Mouse (Mus musculus) embryonic facial prominence, embryonic 11.5 days (tissue): ENCODE results near the gene Cad. TPM values are rescaled to one million over a fixed set of nuclear protein-coding genes. Genes with fewer than 3 reads are reported as not detected.

Experiments used
- ATAC-seq: fragments of 200-750 bp; cut with Nextera tagmentation; replicated peaks from 2 replicates; pipeline ENCODE4 v1.8.0; 2017; ENCODE audit warnings: low read depth; ENCODE audit not compliant: insufficient number of reproducible peaks, low FRiP score, low TSS enrichment
- DNase-seq: peaks from one replicate; pipeline ENCODE4 v3.0.0-alpha.2; 2015; ENCODE audit warnings: low spot score
- H3K27ac ChIP-seq: fragments of 300-500 bp; sonication (generic); replicated peaks from 2 replicates; pipeline ENCODE4 v1.5.1; 2014; ENCODE audit warnings: mild to moderate bottlenecking, low read depth, low read length, control low read depth
- H3K27me3 ChIP-seq: fragments of 300-500 bp; sonication (generic); 2 replicates; pipeline ENCODE4 v1.6.1; 2014; ENCODE audit warnings: mild to moderate bottlenecking, low read length, moderate library complexity, mixed read lengths; ENCODE audit not compliant: control insufficient read depth, insufficient read depth
- H3K36me3 ChIP-seq: fragments of 300-500 bp; sonication (generic); replicated peaks from 2 replicates; pipeline ENCODE4 v1.6.1; 2014; ENCODE audit warnings: low read depth, mild to moderate bottlenecking, low read length, moderate library complexity, mixed read lengths; ENCODE audit not compliant: control insufficient read depth, insufficient read depth
- H3K4me1 ChIP-seq: fragments of 300-500 bp; sonication (generic); 2 replicates; pipeline ENCODE4 v1.6.1; 2014; ENCODE audit warnings: low read length, mixed read lengths; ENCODE audit not compliant: control insufficient read depth, insufficient read depth
- H3K4me2 ChIP-seq: fragments of 300-500 bp; sonication (generic); 2 replicates; pipeline ENCODE4 v1.6.1; 2014; ENCODE audit warnings: low read depth, mild to moderate bottlenecking, control low read depth, low read length, moderate library complexity
- H3K4me3 ChIP-seq: fragments of 300-500 bp; sonication (generic); 2 replicates; pipeline ENCODE4 v1.5.1; 2014; ENCODE audit warnings: low read depth, low read length, control low read depth
- H3K9ac ChIP-seq: fragments of 300-500 bp; sonication (generic); replicated peaks from 2 replicates; pipeline ENCODE4 v1.6.1; 2014; ENCODE audit warnings: mild to moderate bottlenecking, control low read depth, low read length
- H3K9me3 ChIP-seq: fragments of 300-500 bp; sonication (generic); replicated peaks from 2 replicates; pipeline ENCODE4 v1.6.1; 2016; ENCODE audit warnings: mild to moderate bottlenecking, low read length, inconsistent platforms, mixed read lengths; ENCODE audit not compliant: control insufficient read depth
- WGBS: fragments of 180-500 bp; shearing (Covaris S2); extraction: QIAGEN DNeasy Blood & Tissue Kit; methylation state at CpG from one replicate; pipeline ENCODE4 v1.1.7; 2014; 5-methylcytosine and 5-hydroxymethylcytosine counted together
- polyA plus RNA-seq: library from polyadenylated mRNA; unstranded; fragments of >200 nt; fragmentation: Nextera tagmentation; extraction: Ambion mirVana; gene quantifications from 2 replicates; pipeline ENCODE4 v1.2.1, GENCODE M21; 2014

Cad gene
- polyA plus RNA-seq, 1 experiment from 2014 or later = 21.3 TPM

DNA sequence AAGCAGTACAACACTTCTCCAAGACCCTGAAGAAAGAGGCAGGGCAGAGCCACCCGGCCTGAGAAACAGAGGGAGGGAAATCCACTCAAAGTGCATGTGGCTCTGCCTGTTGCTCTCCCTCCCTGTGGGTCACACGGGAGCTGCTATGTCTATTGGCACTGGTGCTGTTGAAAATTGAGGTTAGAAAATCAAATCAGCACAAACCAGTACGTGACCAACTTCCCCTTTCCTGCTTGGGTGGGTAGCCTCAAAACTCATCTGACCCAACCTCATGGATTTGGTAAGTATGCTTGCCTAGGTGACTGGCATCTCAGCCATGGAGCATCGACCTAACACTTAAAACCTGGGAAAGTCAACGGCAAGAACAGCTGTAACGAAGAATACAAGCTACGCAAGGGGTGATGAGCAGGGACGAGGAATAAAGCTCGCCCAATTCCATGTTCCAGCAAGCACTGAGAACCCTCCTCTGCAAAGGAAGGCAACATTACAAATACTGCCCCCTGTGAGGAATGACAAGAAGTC lies 51.3 kb downstream of the Cad start, which contains the start of gene Dnajc5g:
Dnajc5g (plus strand) TSS at position 472 of the 522 bp plus-strand sequence.
- Histone ChIP-seq H3K4me1 (no peaks in the 10 kb centered on the region), H3K27ac (no peak within 1 kb of the TSS), H3K36me3 (no peaks in the 10 kb centered on the region), H3K4me2 (no peak within 1 kb of the TSS), H3K9me3 (no peaks in the 10 kb centered on the region), H3K9ac (no peak within 1 kb of the TSS), H3K27me3 (no peaks in the 10 kb centered on the region), H3K4me3 (no peak within 1 kb of the TSS)
- 82% methylated on average over 9 of the region's 9 CpGs for WGBS
- DNase-seq = no peak
- ATAC-seq = no peak

DNA sequence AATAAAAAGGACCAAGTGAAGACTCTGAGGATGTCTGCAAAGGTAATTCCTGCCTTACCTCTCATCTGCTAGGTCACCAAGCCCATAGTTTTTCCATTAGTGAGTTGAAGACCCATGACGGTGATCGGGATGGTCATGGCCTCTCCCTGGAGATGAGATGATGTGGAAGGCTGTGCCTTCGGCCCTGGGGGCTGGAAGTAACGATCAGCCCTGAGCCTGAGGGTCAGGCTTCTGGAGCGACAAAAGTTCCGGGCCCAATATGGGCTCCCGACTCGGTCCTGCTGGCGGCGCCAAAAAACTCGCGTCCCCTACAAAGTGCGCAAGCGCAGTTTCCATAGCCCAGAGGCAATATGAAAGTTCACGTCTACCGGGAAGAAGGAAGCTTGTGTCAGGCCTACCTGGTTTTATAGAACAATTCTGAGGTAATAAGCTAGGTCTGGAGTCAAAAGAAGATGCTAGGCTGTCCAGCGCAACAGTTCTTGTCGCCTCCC lies 53.5 kb downstream of the Cad start, which contains the start of gene Slc30a3:
Slc30a3 (minus strand) TSS at position 238 of the 491 bp plus-strand sequence.
- H3K27me3 ChIP-seq = no peaks in the 10 kb centered on the region
- no peak within 1 kb of the TSS for H3K9ac ChIP-seq
- H3K27ac ChIP-seq = no peak within 1 kb of the TSS
- 89% methylated on average over 18 of the region's 18 CpGs for WGBS
- no peak within 1 kb of the TSS for H3K4me2 ChIP-seq
- ATAC-seq (no peak), DNase-seq (no peak)
- no peaks in the 10 kb centered on the region for H3K4me1 ChIP-seq
- H3K4me3 ChIP-seq = no peak within 1 kb of the TSS
- H3K9me3 ChIP-seq = no peaks in the 10 kb centered on the region
- no peaks in the 10 kb centered on the region for H3K36me3 ChIP-seq

DNA sequence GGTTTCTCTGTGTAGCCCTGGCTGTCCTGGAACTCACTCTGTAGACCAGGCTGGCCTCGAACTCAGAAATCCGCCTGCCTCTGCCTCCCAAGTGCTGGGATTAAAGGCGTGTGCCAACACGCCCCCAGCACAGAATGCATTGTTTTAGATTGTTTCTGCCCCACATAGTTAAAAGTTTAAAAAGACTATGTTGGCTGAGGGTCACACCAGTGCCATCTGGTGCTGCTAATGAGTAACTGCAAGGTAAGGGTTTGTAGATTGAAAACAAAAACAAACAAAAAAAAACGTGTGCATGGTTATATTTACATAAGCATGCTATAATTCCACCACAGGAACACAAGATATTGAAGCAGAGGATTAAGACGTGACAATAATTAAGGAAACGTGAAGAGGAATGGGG lies 56.2 kb downstream of the Cad start:
- Histone ChIP-seq H3K27me3 (no peaks in the 10 kb centered on the region), H3K4me3 (no peak overlapping the region), H3K9me3 (no peaks in the 10 kb centered on the region), H3K27ac (no peak overlapping the region), H3K4me2 (no peak overlapping the region), H3K4me1 (no peaks in the 10 kb centered on the region), H3K36me3 (no peaks in the 10 kb centered on the region), H3K9ac (no peak overlapping the region)
- DNase-seq (peak; percentile 18), ATAC-seq (no peak)
- 40% methylated on average over 7 of the region's 7 CpGs for WGBS

DNA sequence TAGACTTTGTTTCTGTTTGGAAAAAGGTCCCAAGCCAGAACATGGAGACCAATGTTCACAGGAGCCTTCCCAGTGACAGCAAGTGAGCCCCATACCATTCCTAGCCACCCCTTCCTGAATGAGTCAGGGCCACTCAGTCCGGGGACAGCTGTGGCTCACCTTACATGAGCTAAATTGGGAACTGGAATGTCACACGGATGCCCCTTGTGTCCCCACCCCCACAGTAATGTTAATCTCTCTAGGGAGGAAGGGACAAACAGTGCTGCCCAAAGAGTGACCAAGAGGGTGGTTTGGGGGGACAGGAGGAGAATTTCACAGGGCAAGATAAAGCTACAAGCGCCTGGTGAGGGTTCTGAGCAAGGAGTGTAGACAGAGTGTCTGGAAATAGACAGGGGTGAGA lies 61.8 kb downstream of the Cad start, which contains the start of gene Trim54:
Trim54 (plus strand) TSS at position 359 of the 400 bp plus-strand sequence.
- Histone ChIP-seq H3K9me3 (no peaks in the 10 kb centered on the region), H3K4me1 (no peaks in the 10 kb centered on the region), H3K27me3 (no peaks in the 10 kb centered on the region), H3K27ac (no peak within 1 kb of the TSS), H3K4me3 (no peak within 1 kb of the TSS), H3K36me3 (no peaks in the 10 kb centered on the region), H3K4me2 (no peak within 1 kb of the TSS), H3K9ac (no peak within 1 kb of the TSS)
- 42% methylated on average over 3 of the region's 3 CpGs for WGBS
- ATAC-seq = no peak
- DNase-seq = no peak

DNA sequence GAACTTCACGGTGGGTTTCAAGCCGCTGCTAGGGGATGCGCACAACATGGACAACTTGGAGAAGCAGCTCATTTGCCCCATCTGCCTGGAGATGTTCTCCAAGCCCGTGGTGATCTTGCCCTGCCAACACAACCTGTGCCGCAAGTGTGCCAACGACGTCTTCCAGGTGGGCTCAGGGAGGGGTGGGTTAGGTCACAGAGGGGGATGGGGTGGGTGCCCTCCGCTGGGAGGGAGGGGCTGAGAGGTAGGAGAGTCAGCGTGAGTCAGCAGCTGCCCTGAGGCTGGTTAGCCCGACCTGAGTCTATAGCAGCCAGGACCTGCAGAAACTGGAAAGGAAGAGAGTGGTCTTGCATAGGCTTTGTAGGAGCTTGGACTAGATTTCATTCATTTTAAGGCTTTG lies 62.3 kb downstream of the Cad start:
- ATAC-seq (no peak), DNase-seq (no peak)
- Histone ChIP-seq H3K4me3 (no peak overlapping the region), H3K4me1 (no peaks in the 10 kb centered on the region), H3K27ac (no peak overlapping the region), H3K9ac (no peak overlapping the region), H3K27me3 (no peaks in the 10 kb centered on the region), H3K36me3 (no peaks in the 10 kb centered on the region), H3K9me3 (no peaks in the 10 kb centered on the region), H3K4me2 (no peak overlapping the region)
- 23% methylated on average over 10 of the region's 10 CpGs for WGBS

GRCm38 (mm10) chr5:31121111-31121510 lies 66.5 kb downstream of the Cad start:
- Histone ChIP-seq H3K4me2 (no peak overlapping the region), H3K27me3 (no peaks in the 10 kb centered on the region), H3K4me3 (no peak overlapping the region), H3K36me3 (no peaks in the 10 kb centered on the region), H3K27ac (no peak overlapping the region), H3K9me3 (no peaks in the 10 kb centered on the region), H3K9ac (no peak overlapping the region), H3K4me1 (no peaks in the 10 kb centered on the region)
- 79% methylated on average over 8 of the region's 8 CpGs for WGBS
- no peak for DNase-seq
- no peak for ATAC-seq

DNA sequence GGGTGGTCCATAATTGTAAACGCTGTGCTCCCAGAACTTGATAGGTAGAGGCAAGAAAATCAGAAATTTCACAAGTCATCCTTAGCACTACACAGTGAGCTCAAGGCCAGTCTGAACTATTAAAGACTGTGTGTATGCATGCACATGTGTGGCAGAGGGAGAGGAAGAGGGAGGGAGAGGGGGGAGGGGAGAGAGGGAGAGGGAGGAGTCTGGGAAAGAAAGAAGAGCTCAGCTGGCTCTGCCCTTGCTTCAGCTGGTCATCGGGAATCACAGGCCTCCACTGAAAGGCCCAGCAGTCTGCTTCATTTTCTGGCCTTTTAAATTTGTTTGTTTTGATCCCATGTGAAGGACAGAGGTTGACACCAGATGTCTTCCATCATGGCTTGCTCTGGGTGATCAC lies 68.9 kb downstream of the Cad start:
- no peak overlapping the region for H3K27ac ChIP-seq
- no peak overlapping the region for H3K4me3 ChIP-seq
- DNase-seq (peak; percentile 15), ATAC-seq (no peak)
- H3K36me3 ChIP-seq = no peaks in the 10 kb centered on the region
- no peaks in the 10 kb centered on the region for H3K4me1 ChIP-seq
- H3K9ac ChIP-seq = no peak overlapping the region
- no peaks in the 10 kb centered on the region for H3K9me3 ChIP-seq
- no peak overlapping the region for H3K4me2 ChIP-seq
- no peaks in the 10 kb centered on the region for H3K27me3 ChIP-seq
- 24% methylated on average over 2 of the region's 2 CpGs for WGBS

DNA sequence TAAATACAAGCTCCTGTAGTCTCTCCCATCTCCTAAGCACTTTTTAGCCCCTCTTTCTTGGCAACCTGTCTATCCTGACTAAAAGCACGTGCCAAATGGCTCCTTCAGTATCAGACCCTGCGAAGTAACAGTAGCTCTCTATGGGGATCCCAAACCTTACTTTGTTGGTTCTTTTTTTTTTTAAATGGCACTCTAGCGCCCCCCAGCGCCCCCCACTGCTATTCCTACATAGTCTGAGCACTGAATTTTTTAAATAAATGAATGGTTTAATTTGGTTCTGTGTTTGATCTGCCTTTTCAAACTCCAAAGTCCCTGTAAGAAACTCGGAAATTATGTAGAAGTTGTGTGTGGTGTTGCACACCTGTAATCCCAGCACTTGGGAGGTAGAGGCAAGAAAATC lies 71.5 kb downstream of the Cad start:
- Histone ChIP-seq H3K9ac (no peak overlapping the region), H3K36me3 (no peaks in the 10 kb centered on the region), H3K4me1 (no peaks in the 10 kb centered on the region), H3K27me3 (no peaks in the 10 kb centered on the region), H3K4me3 (no peak overlapping the region), H3K9me3 (no peaks in the 10 kb centered on the region), H3K4me2 (no peak overlapping the region), H3K27ac (no peak overlapping the region)
- ATAC-seq (no peak), DNase-seq (no peak)
- WGBS = 39% methylated on average over 5 of the region's 5 CpGs
